ENCODE assay signal across 9 mouse cellular contexts in genomic region chr3:30996688-30997014, GRCm38 (mm10). TPM values are rescaled to one million over a fixed set of nuclear protein-coding genes. Genes with fewer than 3 reads are reported as not detected.
DNase-seq lines count a peak whose midpoint lies in the region; ATAC-seq and TF ChIP-seq lines count a peak whose summit lies in the region.
"Had no signal": no experiment of that assay in that cellular context is flagged by ENCODE, and none has a peak within 500 bp of the region (broad histone marks: within the 10 kb centered on the region; RNA-seq: fewer than 3 reads in every experiment).

No protein-coding gene starts in this region.

- H3K9me3 ChIP-seq in heart, embryonic 11.5 days (replicated peaks; ENCODE audit: control insufficient read depth, low read length), result no peaks in the 10 kb centered on the region
- no peaks in the 10 kb centered on the region for H3K9me3 ChIP-seq in ES-Bruce4 (replicated peaks; ENCODE audit: control insufficient read depth, insufficient read depth, low read length, poor library complexity, severe bottlenecking)
- no peaks in the 10 kb centered on the region for H3K9me3 ChIP-seq in forebrain, embryonic 16.5 days (ENCODE audit: control insufficient read depth, low read length)
- no peaks in the 10 kb centered on the region for H3K9me3 ChIP-seq in liver, embryonic 16.5 days (replicated peaks; ENCODE audit: control insufficient read depth, low read length)

- peaks cover 11% of the 10 kb centered on the region for H3K4me1 ChIP-seq in heart, embryonic 11.5 days (ENCODE audit: control insufficient read depth, insufficient read depth, low read length)
- H3K4me1 ChIP-seq in ES-Bruce4 (ENCODE audit: control insufficient read depth, insufficient read depth, low read length), result no peaks in the 10 kb centered on the region
- H3K4me1 ChIP-seq in forebrain, embryonic 16.5 days (replicated peaks; ENCODE audit: control insufficient read depth, insufficient read depth, low read length), result peaks cover 15% of the 10 kb centered on the region
- H3K4me1 ChIP-seq in liver, embryonic 16.5 days (ENCODE audit: control insufficient read depth, low read depth, low read length), result peaks cover 23% of the 10 kb centered on the region

- TF ChIP-seq EP300 in ES-Bruce4 (IDR thresholded peaks at IDR 0.05; ENCODE audit: insufficient read depth, low read depth, low read length), result no peak

- no peak for TF ChIP-seq CTCF in ES-Bruce4 (IDR thresholded peaks at IDR 0.05; ENCODE audit: low read depth, low read length)

- H3K9ac ChIP-seq in heart, embryonic 11.5 days (ENCODE audit: low read depth, low read length), result peak overlapping the region; percentile 90; the same call in 1 of the 2 replicates
- H3K9ac ChIP-seq in ES-Bruce4 (ENCODE audit: low read depth, poor library complexity, severe bottlenecking), result peak overlapping the region; percentile 83
- H3K9ac ChIP-seq in forebrain, embryonic 16.5 days (replicated peaks; ENCODE audit: low read depth, low read length), result peak overlapping the region; percentile 74; the same call in 1 of the 2 replicates
- peak overlapping the region; percentile 86 for H3K9ac ChIP-seq in liver, embryonic 16.5 days (ENCODE audit: low read depth, low read length)

- no peaks in the 10 kb centered on the region for H3K27me3 ChIP-seq in heart, embryonic 11.5 days (ENCODE audit: control insufficient read depth, insufficient read depth, low read length)
- H3K27me3 ChIP-seq in ES-Bruce4 (ENCODE audit: control insufficient read depth, insufficient read depth, low read length, poor library complexity, severe bottlenecking), result no peaks in the 10 kb centered on the region
- no peaks in the 10 kb centered on the region for H3K27me3 ChIP-seq in forebrain, embryonic 16.5 days (replicated peaks; ENCODE audit: control insufficient read depth, insufficient read depth, low read length)
- H3K27me3 ChIP-seq in liver, embryonic 16.5 days (ENCODE audit: control insufficient read depth, insufficient read depth, low read depth, low read length), result no peaks in the 10 kb centered on the region

- H3K27ac ChIP-seq in heart, embryonic 11.5 days (ENCODE audit: low read depth, low read length), result no peak overlapping the region
- H3K27ac ChIP-seq in ES-Bruce4 (ENCODE audit: insufficient read depth, low read length), result no peak overlapping the region
- no peak overlapping the region for H3K27ac ChIP-seq in forebrain, embryonic 16.5 days (ENCODE audit: low read length)
- H3K27ac ChIP-seq in liver, embryonic 16.5 days (ENCODE audit: low read length), result no peak overlapping the region

- DNase-seq in heart, postnatal 4 days, result no peak
- DNase-seq in spleen, adult 12 weeks (ENCODE audit: low spot score), result no peak
- DNase-seq in layer of hippocampus, adult 8-10 months (ENCODE audit: low spot score in 2 of 2), result no peak
- no peak for DNase-seq in spleen, postnatal 10 days (ENCODE audit: low spot score in 2 of 2)
- DNase-seq: thymus, adult 18-20 months had no signal

- ATAC-seq in heart, embryonic 11.5 days (replicated peaks; ENCODE audit: insufficient number of reproducible peaks, low FRiP score, low TSS enrichment), result no peak
- no peak for ATAC-seq in forebrain, embryonic 16.5 days
- ATAC-seq in liver, embryonic 16.5 days (ENCODE audit: low read depth), result no peak

- H3K4me3 ChIP-seq in heart, embryonic 11.5 days (ENCODE audit: low read depth, low read length), result peak overlapping the region; percentile 90
- H3K4me3 ChIP-seq in ES-Bruce4 (ENCODE audit: low read depth, low read length), result peak overlapping the region; percentile 89
- H3K4me3 ChIP-seq in forebrain, embryonic 16.5 days (replicated peaks; ENCODE audit: low read length), result peak overlapping the region; percentile 61
- H3K4me3 ChIP-seq in liver, embryonic 16.5 days (ENCODE audit: low read depth, low read length), result peak overlapping the region; percentile 83

- no peak for TF ChIP-seq POLR2A in ES-Bruce4 (IDR thresholded peaks at IDR 0.05; ENCODE audit: insufficient read depth, low read length)

- 2% methylated on average over 4 of the region's 4 CpGs for WGBS in heart, embryonic 11.5 days (ENCODE audit: insufficient replicate concordance)
- under 1% methylated on average over 4 of the region's 4 CpGs for WGBS in forebrain, embryonic 16.5 days
- 20% methylated on average over 4 of the region's 4 CpGs for WGBS in liver, embryonic 16.5 days (ENCODE audit: insufficient replicate concordance)

- no peaks in the 10 kb centered on the region for H3K36me3 ChIP-seq in heart, embryonic 11.5 days (ENCODE audit: control insufficient read depth, insufficient read depth, low read length)
- no peaks in the 10 kb centered on the region for H3K36me3 ChIP-seq in ES-Bruce4 (ENCODE audit: control insufficient read depth, insufficient read depth, low read length, poor library complexity, severe bottlenecking)
- no peaks in the 10 kb centered on the region for H3K36me3 ChIP-seq in forebrain, embryonic 16.5 days (ENCODE audit: control insufficient read depth, insufficient read depth)
- H3K36me3 ChIP-seq in liver, embryonic 16.5 days (ENCODE audit: control insufficient read depth, insufficient read depth), result no peaks in the 10 kb centered on the region

- peak overlapping the region; percentile 82 for H3K4me2 ChIP-seq in heart, embryonic 11.5 days
- peak overlapping the region; percentile 55 for H3K4me2 ChIP-seq in forebrain, embryonic 16.5 days (ENCODE audit: low read length)
- peak overlapping the region; percentile 94 for H3K4me2 ChIP-seq in liver, embryonic 16.5 days (ENCODE audit: low read depth, low read length)

RNA-seq across cellular contexts. Expression of gene Prkci, which starts 1.1 kb away (rescaled TPM):
- polyA plus RNA-seq in heart, embryonic 11.5 days (2014; fragmentation: Nextera tagmentation; extraction: Ambion mirVana), result 20.6 and 26.8 TPM in 2 replicates
- 10 to 100 TPM; 23.0 to 26.6 TPM for total RNA-seq in heart, postnatal 4 days (2021)
- 221 and 240 TPM in 2 replicates for polyA plus RNA-seq in ES-Bruce4 (2011; ENCODE audit: insufficient read depth, insufficient read length, low read depth, missing spikeins)
- polyA plus RNA-seq in forebrain, embryonic 16.5 days (2015; fragmentation: Nextera tagmentation; extraction: Ambion mirVana), result 25.5 and 30.8 TPM in 2 replicates
- polyA plus RNA-seq in liver, embryonic 16.5 days (2015; fragmentation: Nextera tagmentation; extraction: Ambion mirVana), result 5.4 TPM in 2 replicates
- total RNA-seq in layer of hippocampus, adult 8-10 months (2022), result 10 to 100 TPM; 53.2 to 62.0 (median 57.1) TPM

RNA-seq across cellular contexts. Expression of gene Phc3, which starts 27.4 kb away (rescaled TPM):
- polyA plus RNA-seq in heart, embryonic 11.5 days (2014; fragmentation: Nextera tagmentation; extraction: Ambion mirVana), result 5.5 and 6.7 TPM in 2 replicates
- 10 to 100 TPM; 17.6 to 17.8 TPM for total RNA-seq in heart, postnatal 4 days (2021)
- polyA plus RNA-seq in ES-Bruce4 (2011; ENCODE audit: insufficient read depth, insufficient read length, low read depth, missing spikeins), result 18.4 and 20.6 TPM in 2 replicates
- polyA plus RNA-seq in forebrain, embryonic 16.5 days (2015; fragmentation: Nextera tagmentation; extraction: Ambion mirVana), result 7.5 and 8.5 TPM in 2 replicates
- 1.6 and 1.8 TPM in 2 replicates for polyA plus RNA-seq in liver, embryonic 16.5 days (2015; fragmentation: Nextera tagmentation; extraction: Ambion mirVana)
- 10 to 100 TPM; 38.8 to 48.7 (median 45.4) TPM for total RNA-seq in layer of hippocampus, adult 8-10 months (2022)
